ENCODE assay signal across 8 mouse cellular contexts in the genomic region with DNA sequence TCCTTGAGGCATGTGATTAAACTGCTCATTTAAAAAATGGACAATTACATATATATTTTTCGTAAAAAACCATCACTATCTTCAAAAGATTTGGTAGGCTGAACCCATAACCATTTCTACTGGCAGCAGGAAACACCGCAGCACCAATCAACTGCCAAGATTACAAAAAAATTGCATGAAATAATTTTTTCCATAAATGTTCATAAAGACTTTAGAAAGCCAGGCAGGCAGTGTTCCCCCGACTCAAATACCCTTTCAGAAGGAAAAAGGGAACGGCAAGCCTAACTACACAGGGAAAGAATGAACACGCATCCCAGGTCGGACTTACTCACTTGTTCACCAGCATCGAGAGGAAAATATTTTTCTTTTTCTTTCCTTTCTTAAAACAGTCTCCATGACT. TPM values are rescaled to one million over a fixed set of nuclear protein-coding genes. Genes with fewer than 3 reads are reported as not detected.
DNase-seq lines count a peak whose midpoint lies in the region; ATAC-seq lines count a peak whose summit lies in the region.

No protein-coding gene starts in this region.

- H3K4me2 ChIP-seq in neural tube, embryonic 11.5 days (ENCODE audit: low read depth) = peak overlapping the region; percentile 61
- peak overlapping the region; percentile 40 for H3K4me2 ChIP-seq in embryonic facial prominence, embryonic 11.5 days (ENCODE audit: low read depth, low read length)
- peak overlapping the region; percentile 70 for H3K4me2 ChIP-seq in stomach, embryonic 15.5 days

- peak overlapping the region; percentile 46 for H3K4me3 ChIP-seq in neural tube, embryonic 11.5 days (ENCODE audit: low read depth, low read length)
- peak overlapping the region; percentile 45 for H3K4me3 ChIP-seq in embryonic facial prominence, embryonic 11.5 days (ENCODE audit: low read depth, low read length)
- H3K4me3 ChIP-seq in limb, embryonic 10.5 days = peak overlapping the region; percentile 52
- peak overlapping the region; percentile 62 for H3K4me3 ChIP-seq in stomach, embryonic 15.5 days (replicated peaks)

- H3K27me3 ChIP-seq in neural tube, embryonic 11.5 days (ENCODE audit: control insufficient read depth, insufficient read depth, low read length) = no peaks in the 10 kb centered on the region
- H3K27me3 ChIP-seq in embryonic facial prominence, embryonic 11.5 days (ENCODE audit: control insufficient read depth, insufficient read depth, low read length) = no peaks in the 10 kb centered on the region
- H3K27me3 ChIP-seq in limb, embryonic 10.5 days (ENCODE audit: low read depth, poor library complexity, severe bottlenecking) = no peaks in the 10 kb centered on the region
- H3K27me3 ChIP-seq in stomach, embryonic 15.5 days (replicated peaks) = no peaks in the 10 kb centered on the region

- DNase-seq in neural tube, embryonic 11.5 days (ENCODE audit: low spot score) = no peak
- no peak for DNase-seq in neural tube, embryonic 10.5 days (ENCODE audit: extremely low spot score, low spot score)
- DNase-seq in embryonic facial prominence, embryonic 11.5 days (ENCODE audit: low spot score) = peak; percentile 60
- DNase-seq in limb, embryonic 10.5 days (ENCODE audit: low spot score) = no peak
- DNase-seq in adrenal gland, postnatal 25 days = no peak
- DNase-seq in thymus, postnatal 25 days = no peak
- no peak for DNase-seq in layer of hippocampus, adult 8-10 months (ENCODE audit: low spot score in 2 of 2)

- no peaks in the 10 kb centered on the region for H3K36me3 ChIP-seq in neural tube, embryonic 11.5 days (ENCODE audit: control insufficient read depth, insufficient read depth, low read length)
- peaks cover 4% of the 10 kb centered on the region for H3K36me3 ChIP-seq in embryonic facial prominence, embryonic 11.5 days (replicated peaks; ENCODE audit: control insufficient read depth, insufficient read depth, low read depth, low read length)
- H3K36me3 ChIP-seq in limb, embryonic 10.5 days = peaks cover 41% of the 10 kb centered on the region
- H3K36me3 ChIP-seq in stomach, embryonic 15.5 days = peaks cover 8% of the 10 kb centered on the region

- H3K27ac ChIP-seq in neural tube, embryonic 11.5 days (ENCODE audit: low read depth, low read length) = no peak overlapping the region
- no peak overlapping the region for H3K27ac ChIP-seq in embryonic facial prominence, embryonic 11.5 days (replicated peaks; ENCODE audit: low read depth, low read length)
- peak overlapping the region; percentile 79 for H3K27ac ChIP-seq in limb, embryonic 10.5 days
- peak overlapping the region; percentile 23; the same call in 1 of the 2 replicates for H3K27ac ChIP-seq in stomach, embryonic 15.5 days

- no peaks in the 10 kb centered on the region for H3K9me3 ChIP-seq in neural tube, embryonic 11.5 days (ENCODE audit: control insufficient read depth, low read length)
- H3K9me3 ChIP-seq in embryonic facial prominence, embryonic 11.5 days (replicated peaks; ENCODE audit: control insufficient read depth, low read length) = no peaks in the 10 kb centered on the region
- no peaks in the 10 kb centered on the region for H3K9me3 ChIP-seq in limb, embryonic 10.5 days (replicated peaks)
- no peaks in the 10 kb centered on the region for H3K9me3 ChIP-seq in stomach, embryonic 15.5 days

- H3K9ac ChIP-seq in neural tube, embryonic 11.5 days (ENCODE audit: low read length) = no peak overlapping the region
- H3K9ac ChIP-seq in embryonic facial prominence, embryonic 11.5 days (replicated peaks; ENCODE audit: low read length) = peak overlapping the region; percentile 53
- peak overlapping the region; percentile 59; the same call in 1 of the 2 replicates for H3K9ac ChIP-seq in stomach, embryonic 15.5 days

- no peak for ATAC-seq in neural tube, embryonic 11.5 days (ENCODE audit: insufficient read depth, low FRiP score, low TSS enrichment)
- no peak for ATAC-seq in embryonic facial prominence, embryonic 11.5 days (replicated peaks; ENCODE audit: insufficient number of reproducible peaks, low FRiP score, low TSS enrichment, low read depth)
- ATAC-seq in stomach, embryonic 15.5 days (ENCODE audit: insufficient read depth, low FRiP score, low read depth) = no peak

- H3K4me1 ChIP-seq in neural tube, embryonic 11.5 days (ENCODE audit: control insufficient read depth, insufficient read depth, low read length) = no peaks in the 10 kb centered on the region
- no peaks in the 10 kb centered on the region for H3K4me1 ChIP-seq in embryonic facial prominence, embryonic 11.5 days (ENCODE audit: control insufficient read depth, insufficient read depth, low read length)
- peaks cover 26% of the 10 kb centered on the region for H3K4me1 ChIP-seq in limb, embryonic 10.5 days
- no peaks in the 10 kb centered on the region for H3K4me1 ChIP-seq in stomach, embryonic 15.5 days

- 18% methylated on average over 7 of the region's 7 CpGs for WGBS in neural tube, embryonic 11.5 days
- 13% methylated on average over 7 of the region's 7 CpGs for WGBS in embryonic facial prominence, embryonic 11.5 days
- 26% methylated on average over 7 of the region's 7 CpGs for WGBS in limb, embryonic 10.5 days
- 10% methylated on average over 7 of the region's 7 CpGs for WGBS in stomach, embryonic 15.5 days

RNA-seq across cellular contexts. Expression of gene Net1, which starts 25.4 kb away (rescaled TPM):
- polyA plus RNA-seq in neural tube, embryonic 11.5 days (2014; fragmentation: Nextera tagmentation; extraction: Ambion mirVana) = 50.3 and 61.1 TPM in 2 replicates
- polyA plus RNA-seq in embryonic facial prominence, embryonic 11.5 days (2014; fragmentation: Nextera tagmentation; extraction: Ambion mirVana) = 108 and 124 TPM in 2 replicates
- polyA plus RNA-seq in limb, embryonic 10.5 days (2016; fragmentation: Nextera tagmentation; extraction: Ambion mirVana) = 70.6 and 101 TPM in 2 replicates
- 90.8 and 104 TPM in 2 replicates for polyA plus RNA-seq in stomach, embryonic 15.5 days (2015; fragmentation: Nextera tagmentation; extraction: Ambion mirVana)
- total RNA-seq in adrenal gland, postnatal 25 days (2021) = 94.7 and 107 TPM in 2 replicates
- total RNA-seq in layer of hippocampus, adult 8-10 months (2022) = 10 to 100 TPM; 35.6 to 49.4 (median 41.1) TPM

RNA-seq across cellular contexts. Expression of gene Tubal3, which starts 25.5 kb away (rescaled TPM):
- not detected in 2 replicates for polyA plus RNA-seq in neural tube, embryonic 11.5 days (2014; fragmentation: Nextera tagmentation; extraction: Ambion mirVana)
- 0.07 TPM in 1 of 2 replicates, not detected in the other for polyA plus RNA-seq in embryonic facial prominence, embryonic 11.5 days (2014; fragmentation: Nextera tagmentation; extraction: Ambion mirVana)
- not detected in 2 replicates for polyA plus RNA-seq in limb, embryonic 10.5 days (2016; fragmentation: Nextera tagmentation; extraction: Ambion mirVana)
- 4.1 and 8.4 TPM in 2 replicates for polyA plus RNA-seq in stomach, embryonic 15.5 days (2015; fragmentation: Nextera tagmentation; extraction: Ambion mirVana)
- total RNA-seq in adrenal gland, postnatal 25 days (2021) = not detected in 2 replicates
- total RNA-seq in layer of hippocampus, adult 8-10 months (2022) = not detected

RNA-seq across cellular contexts. Expression of gene Calm5, which starts 38.6 kb away (rescaled TPM):
- polyA plus RNA-seq in neural tube, embryonic 11.5 days (2014; fragmentation: Nextera tagmentation; extraction: Ambion mirVana) = not detected in 2 replicates
- not detected in 2 replicates for polyA plus RNA-seq in embryonic facial prominence, embryonic 11.5 days (2014; fragmentation: Nextera tagmentation; extraction: Ambion mirVana)
- polyA plus RNA-seq in limb, embryonic 10.5 days (2016; fragmentation: Nextera tagmentation; extraction: Ambion mirVana) = not detected in 2 replicates
- polyA plus RNA-seq in stomach, embryonic 15.5 days (2015; fragmentation: Nextera tagmentation; extraction: Ambion mirVana) = not detected in 2 replicates
- total RNA-seq in adrenal gland, postnatal 25 days (2021) = not detected in 2 replicates
- not detected for total RNA-seq in layer of hippocampus, adult 8-10 months (2022)

RNA-seq across cellular contexts. Expression of gene Ucn3, which starts 52.5 kb away (rescaled TPM):
- polyA plus RNA-seq in neural tube, embryonic 11.5 days (2014; fragmentation: Nextera tagmentation; extraction: Ambion mirVana) = not detected in 2 replicates
- polyA plus RNA-seq in embryonic facial prominence, embryonic 11.5 days (2014; fragmentation: Nextera tagmentation; extraction: Ambion mirVana) = not detected in 2 replicates
- 0.09 TPM in 1 of 2 replicates, not detected in the other for polyA plus RNA-seq in limb, embryonic 10.5 days (2016; fragmentation: Nextera tagmentation; extraction: Ambion mirVana)
- polyA plus RNA-seq in stomach, embryonic 15.5 days (2015; fragmentation: Nextera tagmentation; extraction: Ambion mirVana) = not detected in 2 replicates
- not detected in 2 replicates for total RNA-seq in adrenal gland, postnatal 25 days (2021)
- not detected for total RNA-seq in layer of hippocampus, adult 8-10 months (2022)

RNA-seq across cellular contexts. Expression of gene Calm4, which starts 55.0 kb away (rescaled TPM):
- not detected in 2 replicates for polyA plus RNA-seq in neural tube, embryonic 11.5 days (2014; fragmentation: Nextera tagmentation; extraction: Ambion mirVana)
- polyA plus RNA-seq in embryonic facial prominence, embryonic 11.5 days (2014; fragmentation: Nextera tagmentation; extraction: Ambion mirVana) = not detected in 2 replicates
- polyA plus RNA-seq in limb, embryonic 10.5 days (2016; fragmentation: Nextera tagmentation; extraction: Ambion mirVana) = not detected in 2 replicates
- polyA plus RNA-seq in stomach, embryonic 15.5 days (2015; fragmentation: Nextera tagmentation; extraction: Ambion mirVana) = 0.39 TPM in 1 of 2 replicates, not detected in the other
- total RNA-seq in adrenal gland, postnatal 25 days (2021) = not detected in 2 replicates
- not detected for total RNA-seq in layer of hippocampus, adult 8-10 months (2022)

Comparison
In these comparisons a context has a peak if more than half of its experiments do, and no peak if none do; other contexts are left out.
1. H3K27ac ChIP-seq: peak in limb, embryonic 10.5 days (single experiment) and stomach, embryonic 15.5 days (single experiment); none in neural tube, embryonic 11.5 days (single experiment) and embryonic facial prominence, embryonic 11.5 days (single experiment).
2. Peak in every context shown above with its lines, with median percentiles within 50 percentile points of each other: H3K4me2 ChIP-seq and H3K4me3 ChIP-seq.